Mouse (Mus musculus): ENCODE results near the gene Dnajc9.

DNA sequence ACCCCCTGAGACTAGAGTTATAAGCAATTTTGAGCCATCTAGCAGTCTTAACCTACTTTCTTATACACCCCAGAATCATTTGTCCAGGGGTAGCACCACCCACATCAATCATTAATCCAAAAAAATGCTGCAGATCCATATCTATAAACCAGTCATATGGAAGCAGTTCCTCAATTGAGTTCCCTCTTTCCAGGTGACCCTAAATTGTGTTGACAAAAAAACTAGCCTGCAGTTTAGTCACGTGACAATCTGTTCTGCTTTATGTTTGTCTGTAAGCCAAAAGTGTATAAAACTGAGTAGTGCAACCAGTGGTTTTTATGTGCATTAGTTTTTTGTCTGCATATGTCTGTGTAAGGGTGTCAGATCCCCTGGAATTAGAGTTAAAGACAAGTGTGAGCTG is 16.9 kb downstream of the Dnajc9 start:
- TF ChIP-seq TAL1 (IDR thresholded peaks at IDR 0.05; ENCODE audit: low read length) (no peak), GATA1 (IDR thresholded peaks at IDR 0.05; ENCODE audit: low read length) (no peak)

All from erythroblast, embryonic 14.5 days (primary cell).